Mouse (Mus musculus) C2C12 (cell line): ENCODE data around the gene Arhgap31.

Source experiments
- CEBPB ChIP-seq: IDR thresholded peaks from one replicate; pipeline ENCODE4 v1.6.1; 2011; ENCODE audit warnings: low read depth, mild to moderate bottlenecking, control low read depth, moderate library complexity
- CTCF ChIP-seq: IDR thresholded peaks from one replicate; pipeline ENCODE4 v1.5.1; 2011; ENCODE audit not compliant: control insufficient read depth, insufficient read depth, insufficient read length
- MAX ChIP-seq: IDR thresholded peaks from one replicate; pipeline ENCODE4 v1.6.1; 2011; ENCODE audit warnings: mild to moderate bottlenecking, control low read depth
- MYOD1 ChIP-seq: IDR thresholded peaks from one replicate; pipeline ENCODE4 v1.6.1; 2011; ENCODE audit warnings: low read depth; ENCODE audit not compliant: control insufficient read depth, insufficient read length
- USF1 ChIP-seq: IDR thresholded peaks from one replicate; pipeline ENCODE4 v1.6.1; 2011; ENCODE audit warnings: low read depth, mild to moderate bottlenecking, control low read depth, moderate library complexity

GRCm38 (mm10) chr16:38609092-38609491 lies 104.0 kb downstream of the Arhgap31 start:
- TF ChIP-seq CTCF (no peak), MAX (no peak), CEBPB (no peak), USF1 (no peak), MYOD1 (no peak)
